Mouse (Mus musculus) heart, embryonic 10.5 days (tissue): ENCODE results near the gene Rhpn2. TPM values are rescaled to one million over a fixed set of nuclear protein-coding genes. Genes with fewer than 3 reads are reported as not detected.

Source experiments
- DNase-seq: peaks from one replicate; pipeline ENCODE4 v3.0.0-alpha.2; 2017; ENCODE audit warnings: low spot score
- H3K27ac ChIP-seq: fragments of 300-500 bp; sonication (generic); 2 replicates; pipeline ENCODE4 v1.5.1; 2016; ENCODE audit warnings: mild to moderate bottlenecking
- H3K27me3 ChIP-seq: fragments of 300-500 bp; sonication (generic); 2 replicates; pipeline ENCODE4 v1.6.1; 2016; ENCODE audit warnings: mild to moderate bottlenecking; ENCODE audit not compliant: poor library complexity, insufficient read depth, severe bottlenecking
- H3K36me3 ChIP-seq: fragments of 300-500 bp; sonication (generic); 2 replicates; pipeline ENCODE4 v1.6.1; 2016; ENCODE audit warnings: mild to moderate bottlenecking, moderate library complexity
- H3K4me1 ChIP-seq: fragments of 300-500 bp; sonication (generic); 2 replicates; pipeline ENCODE4 v1.6.1; 2016; ENCODE audit warnings: mild to moderate bottlenecking
- H3K4me3 ChIP-seq: fragments of 300-500 bp; sonication (generic); 2 replicates; pipeline ENCODE4 v1.5.1; 2016; ENCODE audit warnings: mild to moderate bottlenecking, moderate library complexity
- H3K9me3 ChIP-seq: fragments of 300-500 bp; sonication (generic); 2 replicates; pipeline ENCODE4 v1.6.1; 2016; ENCODE audit warnings: mild to moderate bottlenecking, moderate library complexity
- WGBS: fragments of 180-500 bp; shearing (Covaris S2); methylation state at CpG from one replicate; pipeline ENCODE4 v1.1.7; 2016; 5-methylcytosine and 5-hydroxymethylcytosine counted together
- polyA plus RNA-seq: library from polyadenylated mRNA; unstranded; fragments of >200 nt; fragmentation: Nextera tagmentation; extraction: Ambion mirVana; gene quantifications from 2 replicates; pipeline ENCODE4 v1.2.1, GENCODE M21; 2016

Gene Rhpn2
- polyA plus RNA-seq, 1 experiment from 2014 or later, result 7.7 TPM

DNA sequence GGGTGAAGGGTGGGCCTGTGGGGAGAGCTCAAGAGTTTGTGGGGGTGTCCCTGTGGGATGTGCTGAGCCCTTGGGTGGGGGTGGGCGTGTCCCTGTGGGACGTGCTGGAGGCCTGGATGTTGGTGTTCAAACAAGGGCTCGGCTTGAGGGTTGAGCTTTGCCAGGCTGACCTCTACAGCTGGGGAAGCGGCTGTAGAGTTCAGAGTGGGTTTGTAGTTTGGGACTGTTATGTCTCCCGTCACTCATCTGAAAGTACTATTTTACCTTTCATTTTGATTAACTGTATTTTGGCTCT lies 82.6 kb downstream of the Rhpn2 start:
- no peak for DNase-seq
- no peaks in the 10 kb centered on the region for H3K27me3 ChIP-seq
- 74% methylated on average over 5 of the region's 5 CpGs for WGBS
- H3K36me3 ChIP-seq, result peaks cover 67% of the 10 kb centered on the region
- H3K9me3 ChIP-seq, result no peaks in the 10 kb centered on the region
- H3K4me1 ChIP-seq, result peaks cover 16% of the 10 kb centered on the region
- no peak overlapping the region for H3K4me3 ChIP-seq
- no peak overlapping the region for H3K27ac ChIP-seq

DNA sequence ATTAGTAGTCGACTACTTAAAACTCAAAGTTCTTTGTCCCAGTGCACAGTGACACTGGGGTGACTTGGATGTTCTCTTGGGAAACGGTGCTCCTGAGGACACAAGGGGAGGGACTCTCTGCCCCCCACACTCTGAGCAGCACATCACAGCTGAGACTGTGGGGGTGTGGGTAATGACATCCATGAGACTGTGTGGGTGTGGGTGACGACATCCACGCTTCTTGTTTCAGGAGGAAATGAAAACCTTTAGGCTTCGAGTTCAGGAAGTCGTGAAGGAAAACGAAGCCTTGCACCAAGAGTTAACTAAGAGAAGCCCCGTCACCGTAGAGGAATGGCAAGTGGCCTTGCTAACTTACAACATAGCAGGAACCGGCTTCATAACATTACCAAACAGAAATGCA lies 89.1 kb downstream of the Rhpn2 start:
- Histone ChIP-seq H3K27ac (no peak overlapping the region), H3K27me3 (no peaks in the 10 kb centered on the region), H3K9me3 (no peaks in the 10 kb centered on the region), H3K36me3 (peaks cover 78% of the 10 kb centered on the region), H3K4me3 (no peak overlapping the region), H3K4me1 (no peaks in the 10 kb centered on the region)
- WGBS, result 90% methylated on average over 10 of the region's 10 CpGs
- no peak for DNase-seq

DNA sequence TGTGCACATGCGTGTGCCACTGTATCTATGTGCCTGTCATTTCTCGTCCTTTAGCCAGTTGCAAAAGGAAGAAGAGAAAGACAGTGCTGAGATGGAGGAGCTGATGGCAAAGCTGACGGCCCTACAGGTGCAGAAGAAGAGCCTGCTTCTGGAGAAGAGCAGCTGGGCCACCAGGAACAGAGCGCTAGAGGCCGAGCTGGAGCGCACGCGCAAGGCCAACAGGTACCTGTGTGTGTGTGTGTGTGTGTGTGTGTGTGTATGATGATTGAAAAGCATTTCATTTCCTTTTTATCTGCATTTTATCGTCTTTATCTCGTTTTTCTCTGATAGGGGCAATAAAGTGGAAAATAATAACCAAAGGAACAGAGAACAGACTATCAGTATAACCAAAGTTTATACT lies 94.2 kb downstream of the Rhpn2 start:
- DNase-seq, result no peak
- 89% methylated on average over 10 of the region's 10 CpGs for WGBS
- Histone ChIP-seq H3K36me3 (peaks cover 76% of the 10 kb centered on the region), H3K9me3 (no peaks in the 10 kb centered on the region), H3K27ac (no peak overlapping the region), H3K4me1 (no peaks in the 10 kb centered on the region), H3K4me3 (no peak overlapping the region), H3K27me3 (no peaks in the 10 kb centered on the region)

DNA sequence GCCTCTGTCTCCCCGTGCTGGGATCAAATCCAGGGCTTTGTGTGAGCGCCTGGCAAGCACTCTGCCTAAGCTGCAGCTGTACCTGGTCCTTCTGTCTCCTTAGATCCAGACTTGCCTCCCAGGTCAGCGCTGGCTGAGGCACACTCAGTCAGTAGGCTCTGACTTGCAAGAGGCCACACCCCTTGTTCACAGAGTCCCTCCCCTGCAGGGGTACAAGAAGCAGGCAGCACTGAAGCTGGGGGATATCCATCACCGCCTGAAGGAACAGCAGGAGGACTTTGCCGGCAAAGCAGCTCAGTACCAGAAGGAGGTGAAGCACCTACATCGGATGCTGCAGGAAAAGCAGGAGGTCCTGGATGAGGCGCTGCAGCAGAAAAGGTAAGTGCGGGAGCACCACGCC lies 101.3 kb downstream of the Rhpn2 start:
- Histone ChIP-seq H3K27ac (no peak overlapping the region), H3K27me3 (no peaks in the 10 kb centered on the region), H3K4me1 (no peaks in the 10 kb centered on the region), H3K9me3 (no peaks in the 10 kb centered on the region), H3K36me3 (peaks cover 78% of the 10 kb centered on the region), H3K4me3 (no peak overlapping the region)
- 80% methylated on average over 9 of the region's 9 CpGs for WGBS
- no peak for DNase-seq

Other genes with a start within 250 kb of the Rhpn2 start
- 0.14 and 2.7 TPM in 2 replicates for gene Cebpa, start 214.9 kb upstream of the Rhpn2 start, polyA plus RNA-seq
- 0.14 and 0.49 TPM in 2 replicates for gene Slc7a10, start 147.8 kb upstream of the Rhpn2 start, polyA plus RNA-seq
- gene Lrp3, start 118.7 kb upstream of the Rhpn2 start, polyA plus RNA-seq, result 1.5 and 4.2 TPM in 2 replicates
- gene Gpatch1, start 15.7 kb upstream of the Rhpn2 start, polyA plus RNA-seq, result 12.5 and 15.3 TPM in 2 replicates
- gene Faap24, start 62.7 kb downstream of the Rhpn2 start, polyA plus RNA-seq, result 17.8 and 22.9 TPM in 2 replicates
- gene Cep89, start 62.9 kb downstream of the Rhpn2 start, polyA plus RNA-seq, result 43.2 and 45.1 TPM in 2 replicates
- gene Slc7a9, start 114.6 kb downstream of the Rhpn2 start, polyA plus RNA-seq, result 0.63 and 1.2 TPM in 2 replicates
- gene Tdrd12, start 203.6 kb downstream of the Rhpn2 start, polyA plus RNA-seq, result 0.18 and 0.20 TPM in 2 replicates
- gene Nudt19, start 222.1 kb downstream of the Rhpn2 start, polyA plus RNA-seq, result 76.7 and 99.6 TPM in 2 replicates